Mouse (Mus musculus): ENCODE results near the gene Inpp5b. TPM values are rescaled to one million over a fixed set of nuclear protein-coding genes. Genes with fewer than 3 reads are reported as not detected.

Inpp5b gene
- total RNA-seq, 2 experiments from 2014 or later: 7.4 to 8.1 TPM

DNA sequence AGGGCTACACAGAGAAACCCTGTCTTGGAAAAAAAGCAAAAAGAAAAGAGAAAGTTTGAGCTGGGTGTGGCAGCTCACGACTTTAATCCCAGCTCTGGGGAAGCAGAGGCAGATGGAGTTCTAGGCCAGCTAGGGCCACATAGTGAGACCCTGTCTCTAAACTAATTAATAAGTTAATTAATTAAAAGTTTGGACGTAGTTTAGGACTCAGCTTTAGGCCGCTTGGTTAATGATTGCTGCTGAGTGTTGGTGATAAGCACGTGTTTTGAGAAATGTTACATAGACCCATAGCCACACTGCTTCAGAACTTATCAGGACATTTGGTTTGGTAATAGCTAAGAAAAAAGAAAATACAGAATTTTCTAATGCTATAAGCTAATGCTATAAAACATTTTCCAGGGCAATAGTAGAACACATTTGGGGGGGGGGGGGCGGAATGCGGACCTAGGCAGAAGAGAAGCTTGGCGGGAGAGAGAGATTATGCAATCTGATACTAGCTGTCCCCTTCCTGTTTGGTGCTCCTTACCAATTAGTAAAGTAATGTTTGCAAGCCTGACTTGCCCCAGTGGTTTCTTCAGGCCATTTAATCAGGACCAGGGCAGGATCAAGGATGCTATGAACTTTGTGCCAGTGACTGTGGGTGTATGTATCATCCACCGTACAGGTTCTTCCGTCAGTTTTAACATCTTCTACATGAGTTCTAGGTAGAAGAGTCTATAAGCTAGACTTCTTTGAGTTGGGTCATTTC is 67.7 kb downstream of the Inpp5b start:
- DNase-seq (ENCODE audit: low spot score): no peak

DNA sequence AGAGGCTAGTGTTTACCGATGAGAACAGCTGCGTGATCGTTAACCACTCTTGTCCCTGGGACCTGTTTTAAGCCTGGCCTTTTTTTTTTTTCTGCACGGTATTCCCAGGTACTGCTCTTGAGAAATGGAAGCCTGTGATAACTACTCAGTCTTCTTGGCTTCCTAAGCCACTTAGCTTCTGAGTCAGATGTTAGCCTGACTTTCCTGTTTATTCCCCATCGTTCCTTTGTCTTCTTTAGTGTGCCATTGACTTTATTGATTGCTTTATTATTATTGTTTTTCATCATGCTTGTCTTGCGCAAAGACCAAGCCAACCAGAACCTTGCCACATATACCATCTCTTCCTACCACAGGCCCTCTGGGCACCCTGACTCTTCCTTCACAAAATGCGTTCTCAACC is 68.4 kb downstream of the Inpp5b start:
- no peak for DNase-seq (ENCODE audit: low spot score)

DNA sequence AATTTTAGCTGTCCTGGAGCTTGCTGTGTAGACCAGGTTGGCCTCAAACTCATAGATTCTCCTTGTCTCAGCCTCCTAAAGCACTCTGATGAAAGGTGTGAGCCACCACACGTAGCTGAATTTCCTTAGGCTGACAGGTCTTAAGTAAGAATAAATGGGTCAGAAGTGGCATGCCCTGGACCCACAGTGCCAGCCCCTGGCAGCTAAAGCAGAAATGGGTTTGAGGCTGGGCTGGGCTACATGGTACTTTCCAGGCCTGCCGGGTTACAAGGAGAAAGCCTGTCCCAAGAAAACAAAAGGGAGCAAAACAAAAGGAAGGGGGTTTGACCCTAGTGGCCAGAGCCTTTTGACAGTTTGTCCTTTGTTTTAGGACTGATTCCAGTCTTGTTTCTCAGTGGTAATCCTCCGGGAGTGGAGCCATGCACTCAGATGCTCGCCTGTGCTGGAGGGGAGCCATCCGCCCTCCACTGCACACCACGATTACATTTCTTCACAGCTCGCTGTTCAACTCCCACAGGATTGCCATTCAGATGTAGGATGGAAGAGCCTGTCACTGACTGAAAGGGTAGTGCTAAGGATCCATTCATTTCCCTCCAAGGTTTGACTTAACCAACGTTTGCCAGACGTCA is 69.8 kb downstream of the Inpp5b start:
- DNase-seq (ENCODE audit: low spot score): no peak

DNA sequence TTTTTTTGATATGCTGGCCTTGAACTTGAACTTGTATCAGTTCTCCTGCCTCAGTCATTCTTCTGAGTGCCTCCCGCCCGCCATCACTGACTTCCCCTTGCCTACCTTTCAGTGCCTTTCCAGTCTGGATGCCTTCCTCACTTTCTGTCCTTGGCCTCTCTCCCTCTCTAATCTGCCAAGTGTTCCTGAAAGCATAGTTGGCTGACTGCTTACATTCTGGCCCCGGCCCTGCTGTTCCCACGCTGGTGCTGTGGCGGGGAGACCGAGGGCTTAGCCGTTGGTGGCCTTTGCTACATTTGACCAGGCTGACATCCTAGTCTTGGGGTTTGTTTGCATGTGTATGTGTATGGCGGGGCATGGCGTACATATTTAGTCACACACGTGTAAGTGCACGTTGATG is 74.3 kb downstream of the Inpp5b start:
- peak; percentile 26 for DNase-seq (ENCODE audit: low spot score)

DNA sequence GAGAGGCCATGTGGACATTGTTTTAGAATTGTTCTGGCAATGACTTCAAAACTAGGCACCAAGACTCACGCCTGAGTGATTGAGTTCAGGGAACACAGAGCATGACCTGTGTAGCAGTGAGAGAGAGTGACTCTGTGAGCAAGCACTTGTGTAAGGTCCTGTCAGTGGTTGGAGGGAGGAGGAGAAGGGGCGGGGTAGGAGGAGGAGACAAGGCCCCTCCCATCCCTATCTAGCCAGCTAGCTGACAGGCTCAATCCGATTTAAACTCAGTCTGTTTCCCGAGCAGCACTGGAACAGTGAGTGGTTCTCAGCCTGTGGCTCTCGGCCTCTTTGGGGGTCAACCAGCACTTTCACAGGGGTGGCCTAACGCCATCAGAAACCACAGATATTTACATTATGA is 76.2 kb downstream of the Inpp5b start:
- no peak for DNase-seq (ENCODE audit: low spot score)

DNA sequence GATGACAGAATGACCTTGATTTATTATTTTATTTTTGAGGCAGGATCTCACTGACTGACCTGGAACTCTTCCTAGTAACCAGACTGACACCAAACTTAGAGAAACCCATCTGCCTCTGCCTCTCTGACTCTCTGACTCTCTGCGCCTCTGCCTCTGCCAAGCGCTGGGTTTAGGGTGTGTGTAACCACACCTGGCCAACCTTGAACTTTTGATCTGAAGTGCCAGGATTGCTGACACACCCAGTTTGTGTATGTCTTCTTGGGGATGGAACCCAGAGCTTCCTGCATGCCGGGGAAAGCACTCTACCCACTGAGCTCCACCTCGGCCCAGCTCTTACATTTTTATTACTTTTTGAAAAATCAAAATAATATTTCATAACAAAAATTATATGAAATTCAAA is 77.2 kb downstream of the Inpp5b start:
- DNase-seq (ENCODE audit: low spot score): no peak

DNA sequence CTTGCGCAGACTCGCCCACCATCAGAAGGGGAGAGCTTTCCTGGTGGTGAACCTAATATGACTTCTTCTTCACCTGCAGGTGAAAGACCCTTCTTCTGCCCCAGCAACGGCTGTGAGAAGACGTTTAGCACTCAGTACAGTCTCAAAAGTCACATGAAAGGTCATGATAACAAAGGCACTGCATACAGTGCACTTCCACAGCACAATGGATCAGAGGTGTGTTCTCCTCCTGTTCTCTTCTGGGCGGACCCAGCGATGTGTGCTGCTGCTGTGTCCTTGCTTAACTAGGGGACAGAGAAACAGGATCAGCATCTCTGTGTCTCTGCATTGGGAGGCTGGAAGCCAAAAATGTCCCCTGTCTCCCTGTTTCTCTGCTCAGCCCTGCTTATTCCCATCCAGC is 83.3 kb downstream of the Inpp5b start:
- DNase-seq (ENCODE audit: low spot score): no peak

DNA sequence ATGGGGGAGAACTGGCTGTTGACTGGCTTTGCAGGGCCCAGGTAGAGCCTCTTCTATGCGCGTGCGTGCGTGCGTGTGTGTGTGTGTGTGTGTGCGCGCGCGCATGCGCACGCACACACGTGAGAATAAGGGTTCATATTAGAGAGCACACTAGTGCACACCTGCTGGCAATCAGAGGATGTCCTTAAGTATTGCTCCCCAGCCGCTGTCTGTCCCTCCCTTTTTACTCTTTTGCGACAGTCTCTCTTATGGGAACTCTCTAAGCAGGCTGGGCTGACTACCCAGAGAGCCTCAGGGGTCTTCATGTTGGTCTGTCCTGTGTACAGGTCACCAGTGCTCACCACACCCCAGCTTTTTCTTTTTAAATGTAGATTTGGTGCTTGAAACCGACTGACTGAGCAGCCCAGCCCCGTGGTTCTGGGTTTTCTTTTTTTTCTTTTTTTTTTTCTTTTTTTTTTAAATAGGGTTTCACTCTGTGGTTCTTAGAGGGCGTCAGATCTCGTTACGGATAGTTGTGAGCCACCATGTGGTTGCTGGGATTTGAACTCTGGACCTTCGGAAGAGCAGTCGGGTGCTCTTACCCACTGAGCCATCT is 83.8 kb downstream of the Inpp5b start:
- no peak for DNase-seq (ENCODE audit: low spot score)

DNA sequence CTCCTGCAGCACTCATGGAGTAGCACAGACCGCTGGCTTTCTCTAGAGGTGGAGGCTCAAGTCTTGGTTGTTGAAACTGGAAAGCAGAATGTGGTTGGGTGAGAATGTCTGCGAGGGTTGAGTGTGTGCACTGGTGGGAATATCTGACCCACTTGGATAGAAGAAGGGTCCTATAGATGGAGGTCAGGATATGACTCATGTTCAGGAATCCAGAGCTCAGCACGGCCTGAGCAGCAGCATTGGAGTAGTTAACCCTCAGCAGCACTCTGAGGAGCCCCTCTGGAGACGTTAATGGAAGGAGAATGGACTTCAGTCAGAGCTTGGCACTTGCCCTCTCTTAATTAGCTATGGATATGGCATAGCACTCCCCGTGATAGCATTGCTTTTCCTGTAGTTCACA is 88.0 kb downstream of the Inpp5b start:
- DNase-seq (ENCODE audit: low spot score): no peak

DNA sequence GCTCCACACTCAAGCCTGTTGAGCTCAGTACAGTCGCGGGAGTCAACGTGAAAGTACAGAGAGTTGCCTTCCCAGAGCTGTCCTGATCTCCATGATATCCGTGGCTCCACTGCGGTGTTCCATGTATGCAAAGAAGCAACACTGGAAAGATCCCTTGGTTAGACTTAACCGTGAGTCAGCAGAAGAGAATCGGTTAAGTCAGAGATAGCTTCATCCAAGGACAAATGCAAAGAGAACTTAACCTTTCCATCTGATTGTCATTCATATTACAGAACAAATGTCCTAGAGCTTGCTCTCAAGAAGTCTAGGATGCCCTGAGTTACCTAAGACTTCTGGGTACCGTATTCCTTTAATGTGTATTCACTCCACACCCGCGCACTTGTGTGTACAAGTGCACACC is 91.1 kb downstream of the Inpp5b start:
- no peak for DNase-seq (ENCODE audit: low spot score)

DNA sequence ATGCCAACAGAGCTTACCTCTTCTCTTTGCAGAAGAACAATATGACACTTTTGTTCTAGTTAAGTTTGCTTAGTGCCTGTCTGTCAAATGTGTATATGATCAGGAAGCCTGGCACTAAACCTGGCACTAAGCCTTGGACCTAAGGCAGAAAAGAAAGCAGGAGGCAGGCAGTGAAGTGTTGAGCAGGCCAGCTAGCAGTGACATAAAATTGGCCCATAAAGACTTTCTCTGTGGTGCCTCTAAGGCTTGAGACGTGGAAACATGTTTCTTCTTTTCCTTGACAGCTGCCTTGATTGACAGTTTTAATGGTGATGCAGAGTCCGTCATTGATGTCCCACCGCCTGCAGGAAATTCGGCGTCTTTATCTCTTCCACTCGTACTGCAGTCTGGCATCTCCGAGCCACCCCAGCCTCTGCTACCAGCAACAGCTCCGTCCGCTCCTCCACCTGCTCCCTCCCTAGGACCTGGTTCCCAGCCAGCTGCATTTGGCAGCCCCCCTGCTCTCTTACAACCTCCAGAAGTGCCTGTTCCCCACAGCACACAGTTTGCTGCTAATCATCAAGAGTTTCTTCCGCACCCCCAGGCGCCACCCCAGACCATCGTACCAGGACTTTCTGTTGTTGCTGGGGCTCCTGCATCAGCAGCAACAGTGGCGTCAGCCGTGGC is 96.5 kb downstream of the Inpp5b start:
- DNase-seq (ENCODE audit: low spot score): no peak

DNA sequence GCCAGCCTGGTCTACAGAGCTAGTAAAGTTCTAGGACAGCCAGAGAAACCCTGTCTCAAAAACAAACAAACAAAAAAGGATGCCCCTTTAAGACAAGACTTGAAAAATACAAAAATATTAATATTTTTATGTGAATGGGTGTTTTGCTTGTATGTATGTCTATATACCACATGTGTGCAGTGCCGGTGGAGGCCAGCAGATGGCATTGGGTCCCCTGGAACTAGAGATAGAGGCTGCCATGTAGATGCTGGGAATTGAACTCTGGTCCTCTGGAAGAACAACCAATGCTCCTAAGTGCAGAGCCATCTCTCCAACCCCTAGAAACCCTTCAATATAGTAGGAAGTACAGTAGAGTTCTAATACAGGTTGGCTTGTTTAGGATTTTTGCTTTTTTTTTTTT is 99.3 kb downstream of the Inpp5b start:
- DNase-seq (ENCODE audit: low spot score): no peak

DNA sequence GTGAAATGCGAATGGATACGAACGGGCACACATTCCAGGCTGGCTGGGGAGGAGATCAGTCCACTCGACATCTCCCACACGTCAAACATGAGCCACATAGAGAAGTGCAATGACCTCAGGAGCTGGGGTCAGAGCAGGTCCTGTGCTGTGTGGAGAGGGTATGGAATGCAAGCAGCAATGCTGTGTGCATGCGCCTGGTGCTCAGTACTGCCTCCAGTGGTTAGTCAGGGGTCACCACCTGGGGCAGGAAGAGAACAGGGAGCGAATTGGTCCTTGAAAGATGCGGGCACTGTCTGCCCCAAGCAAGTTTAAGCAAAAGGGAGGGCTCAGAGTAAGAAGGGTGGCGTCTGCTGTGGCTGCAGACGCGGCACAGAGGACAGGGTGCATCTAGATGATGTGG is 101.8 kb downstream of the Inpp5b start:
- no peak for DNase-seq (ENCODE audit: low spot score)

DNA sequence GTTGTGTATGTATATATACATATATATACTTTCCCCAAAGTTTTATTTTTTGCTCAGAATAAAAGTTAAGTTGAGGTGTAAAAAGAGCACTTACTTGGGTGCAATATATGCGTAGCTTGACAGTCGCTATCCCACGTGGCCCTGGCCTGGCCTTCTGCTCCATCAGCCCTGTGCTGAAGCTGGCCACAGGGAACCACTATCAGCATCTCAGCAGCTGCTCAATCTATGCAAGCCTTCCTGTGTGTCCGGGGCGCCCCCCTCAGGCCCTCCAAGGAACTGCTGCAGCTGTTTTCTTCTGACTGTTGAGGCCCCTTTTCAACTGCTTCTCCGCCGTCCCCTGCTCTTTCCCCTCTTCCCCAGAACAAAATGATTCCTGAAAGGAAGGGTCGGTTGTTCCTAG is 105.9 kb downstream of the Inpp5b start:
- DNase-seq (ENCODE audit: low spot score): peak; percentile 78

DNA sequence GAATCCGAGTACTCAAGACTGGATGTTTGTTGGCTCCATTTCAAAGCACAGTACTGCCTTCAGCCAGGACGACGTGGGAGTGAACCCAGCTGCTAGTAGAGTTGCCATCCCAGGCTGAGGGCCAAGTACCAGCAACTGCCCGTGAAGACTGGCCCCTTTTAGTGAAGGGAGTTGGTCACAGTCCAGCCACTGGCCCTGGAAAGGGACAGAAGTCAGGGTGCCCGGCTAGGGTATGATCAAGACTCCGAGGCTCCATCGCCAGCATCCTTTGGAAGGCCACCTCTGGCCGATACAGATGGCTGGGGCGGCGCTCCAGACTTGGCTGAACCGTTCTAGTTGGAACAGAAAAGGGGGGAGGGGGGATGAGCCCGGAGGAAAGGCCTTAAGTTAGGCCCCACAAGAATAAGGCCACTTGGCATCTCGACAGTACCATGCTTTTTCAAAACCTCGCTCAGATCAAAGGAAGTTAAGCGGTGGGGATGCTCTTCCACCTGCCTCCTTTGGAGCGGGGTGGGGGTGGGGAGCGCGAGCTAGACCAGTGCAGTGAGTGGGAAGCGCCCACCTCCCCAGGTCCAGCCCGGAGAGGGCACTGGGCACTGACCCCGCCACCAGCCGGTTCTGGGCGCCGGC is 108.1 kb downstream of the Inpp5b start:
- peak; percentile 17 for DNase-seq (ENCODE audit: low spot score)

DNA sequence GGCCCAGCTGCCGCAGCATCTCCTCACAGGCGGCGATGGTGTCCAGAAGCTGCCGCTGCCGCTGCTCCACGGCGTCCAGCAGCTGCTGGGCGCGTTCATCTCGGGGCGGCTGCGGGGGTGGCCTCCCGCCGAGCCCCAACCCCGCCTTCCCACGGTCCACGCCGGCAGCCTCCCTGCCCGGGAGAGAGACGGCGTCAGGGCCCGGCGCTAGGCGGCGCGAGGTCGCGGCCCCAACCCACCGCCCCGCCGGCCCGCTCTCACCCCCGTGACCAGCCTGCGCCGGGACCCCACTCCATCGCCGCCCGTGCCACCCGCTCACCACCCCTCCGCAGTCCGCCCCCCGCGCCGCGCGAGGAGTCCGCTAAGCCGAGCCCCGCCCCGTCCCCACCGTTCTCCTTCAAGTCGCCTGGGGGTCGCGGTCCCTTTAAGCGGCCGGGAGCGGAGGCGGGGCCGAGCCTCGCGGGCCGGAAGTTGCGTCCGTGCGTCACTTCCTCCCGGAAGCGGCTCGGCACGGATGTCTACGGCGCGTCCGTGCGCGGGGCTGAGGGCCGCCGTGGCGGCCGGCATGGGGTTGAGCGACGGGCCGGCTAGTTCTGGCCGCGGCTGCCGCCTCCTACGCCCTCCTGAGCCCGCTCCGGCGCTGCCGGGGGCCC is 108.7 kb downstream of the Inpp5b start, which contains the start of gene Yrdc:
Gene Yrdc, plus strand, starts transcription at position 419 of the 653 bp plus-strand sequence.
- peak; percentile 92 for DNase-seq (ENCODE audit: low spot score)

Small RNA genes lying within 50 kb of the gene (microRNA-seq; reads per million reads assigned to microRNA genes)
- gene Gm24721 (not detected), gene Mir697 (not detected), gene Mir698 (not detected)

Other genes with a start within 250 kb of the Inpp5b start
- not detected for gene 3100002H09Rik, start 131.0 kb upstream of the Inpp5b start, total RNA-seq (2021)
- gene Pou3f1, start 85.0 kb upstream of the Inpp5b start, total RNA-seq (2021): under 1 TPM; 0.31 to 0.39 TPM
- gene Utp11, start 48.2 kb upstream of the Inpp5b start, total RNA-seq (2021): 10 to 100 TPM; 18.4 to 22.7 TPM
- gene Fhl3, start 41.1 kb upstream of the Inpp5b start, total RNA-seq (2021): 100 to 1,000 TPM; 271 to 315 TPM
- gene Sf3a3, start 27.1 kb upstream of the Inpp5b start, total RNA-seq (2021): 10 to 100 TPM; 12.7 to 13.9 TPM
- 10 to 100 TPM; 11.1 to 12.1 TPM for gene Mtf1, start 60.3 kb downstream of the Inpp5b start, total RNA-seq (2021)
- 10 to 100 TPM; 10.4 to 11.9 TPM for gene Yrdc, start 108.8 kb downstream of the Inpp5b start, total RNA-seq (2021)
- gene 1110065P20Rik, start 109.3 kb downstream of the Inpp5b start, total RNA-seq (2021): 10 to 100 TPM; 19.7 to 23.0 TPM
- gene Maneal, start 120.3 kb downstream of the Inpp5b start, total RNA-seq (2021): under 1 TPM; 0.23 to 0.52 TPM
- not detected for gene Epha10, start 139.0 kb downstream of the Inpp5b start, total RNA-seq (2021)
- gene 9930104L06Rik, start 195.2 kb downstream of the Inpp5b start, total RNA-seq (2021): 1 to 10 TPM; 6.2 to 6.5 TPM
- under 1 TPM in 1 of 2 experiments, not detected in 1; 0.62 TPM for gene Cdca8, start 197.5 kb downstream of the Inpp5b start, total RNA-seq (2021)
- gene Rspo1, start 244.6 kb downstream of the Inpp5b start, total RNA-seq (2021): under 1 TPM; 0.23 to 0.59 TPM